Mouse (Mus musculus) 416B (cell line): ENCODE measurements around the gene Olfr622.

Source experiments
- DNase-seq: peaks from one replicate; pipeline ENCODE4 v3.0.0; 2011; ENCODE audit warnings: low read depth

The Olfr622 gene

GRCm38 (mm10) chr7:103642602-103643001 lies at the start of gene Olfr622:
TSS of gene Olfr622 (minus strand) at chr7:103642702.
- DNase-seq = no peak

- no peak for DNase-seq
Observed at GRCm38 (mm10) chr7:103682420-103682819, 39.9 kb upstream of the Olfr622 start, which contains the start of gene Olfr625-ps1. TSS of gene Olfr625-ps1 (plus strand) at chr7:103682720.

GRCm38 (mm10) chr7:103671091-103671490 lies 28.6 kb upstream of the Olfr622 start, which contains the start of gene Olfr624:
TSS of gene Olfr624 (minus strand) at chr7:103671191.
- DNase-seq = no peak

GRCm38 (mm10) chr7:103663598-103663997 lies 21.1 kb upstream of the Olfr622 start, which contains the start of gene Olfr623:
TSS of gene Olfr623 (minus strand) at chr7:103663698.
- no peak for DNase-seq

GRCm38 (mm10) chr7:103644070-103644469 lies 1.6 kb upstream of the Olfr622 start:
- DNase-seq = no peak

- DNase-seq = no peak
Observed at GRCm38 (mm10) chr7:103636795-103637194, 5.7 kb downstream of the Olfr622 start.

GRCm38 (mm10) chr7:103612434-103612833 lies 30.1 kb downstream of the Olfr622 start, which contains the start of gene Olfr620:
TSS of gene Olfr620 (minus strand) at chr7:103612534.
- DNase-seq = no peak

- DNase-seq = peak; percentile 85
Observed at GRCm38 (mm10) chr7:103607425-103607824, 35.1 kb downstream of the Olfr622 start.

GRCm38 (mm10) chr7:103600275-103600674 lies 42.2 kb downstream of the Olfr622 start, which contains the start of gene Olfr619:
TSS of gene Olfr619 (plus strand) at chr7:103600575.
- DNase-seq = no peak

- no peak for DNase-seq
Observed at GRCm38 (mm10) chr7:103589803-103590202, 52.7 kb downstream of the Olfr622 start, which contains the start of gene Olfr618. TSS of gene Olfr618 (plus strand) at chr7:103590103.
